Mouse (Mus musculus) Muller cell, postnatal 12 days (primary cell): ENCODE data around the gene Slc2a4.

Experiments
- DNase-seq: peaks from one replicate; pipeline ENCODE4 v3.0.0-alpha.2; 2015; ENCODE audit errors: inconsistent ontology term

The Slc2a4 gene

DNA sequence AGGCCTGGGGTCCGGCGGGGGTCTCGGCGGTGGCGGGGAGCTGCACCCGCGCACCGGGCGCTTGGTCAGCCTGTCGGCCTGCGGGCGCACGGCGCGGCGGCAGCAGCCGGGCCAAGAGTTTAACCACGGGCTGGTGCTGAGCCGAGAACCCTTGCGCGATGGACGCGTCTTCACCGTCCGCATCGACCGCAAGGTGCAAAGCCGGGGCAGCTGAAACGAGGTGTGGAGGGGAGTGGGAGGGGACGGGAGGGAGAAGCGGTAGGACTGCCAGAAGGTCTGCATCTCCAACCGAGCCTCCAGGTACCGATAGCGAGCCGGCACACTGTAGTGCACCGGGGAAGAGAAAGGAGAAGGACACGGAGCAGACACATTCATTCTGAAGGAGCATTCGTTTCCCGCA lies 46.0 kb downstream of the Slc2a4 start:
- peak; percentile 37 for DNase-seq

DNA sequence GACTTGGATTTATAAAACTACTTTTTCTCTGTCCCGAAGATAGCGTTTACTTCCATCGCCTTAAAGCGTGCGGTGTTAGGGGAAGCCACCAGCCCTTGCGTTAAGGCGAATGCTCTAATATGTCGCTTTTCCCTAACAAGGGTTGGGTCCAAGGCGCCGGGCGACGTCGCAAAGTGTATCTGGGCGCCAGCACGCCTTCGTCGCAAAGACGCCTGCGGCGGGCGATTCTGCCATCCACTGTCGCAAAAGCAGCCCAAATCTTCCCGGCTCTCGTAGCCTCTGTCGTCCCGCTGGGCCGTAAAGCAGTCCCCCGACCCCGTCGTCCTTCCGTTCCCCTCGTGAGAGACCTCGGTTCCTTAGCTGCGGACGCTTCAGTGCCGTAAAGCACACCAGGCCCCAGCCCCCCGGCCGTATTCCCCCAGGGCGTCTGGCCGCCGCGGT lies 46.6 kb downstream of the Slc2a4 start:
- DNase-seq = peak; percentile 97

DNA sequence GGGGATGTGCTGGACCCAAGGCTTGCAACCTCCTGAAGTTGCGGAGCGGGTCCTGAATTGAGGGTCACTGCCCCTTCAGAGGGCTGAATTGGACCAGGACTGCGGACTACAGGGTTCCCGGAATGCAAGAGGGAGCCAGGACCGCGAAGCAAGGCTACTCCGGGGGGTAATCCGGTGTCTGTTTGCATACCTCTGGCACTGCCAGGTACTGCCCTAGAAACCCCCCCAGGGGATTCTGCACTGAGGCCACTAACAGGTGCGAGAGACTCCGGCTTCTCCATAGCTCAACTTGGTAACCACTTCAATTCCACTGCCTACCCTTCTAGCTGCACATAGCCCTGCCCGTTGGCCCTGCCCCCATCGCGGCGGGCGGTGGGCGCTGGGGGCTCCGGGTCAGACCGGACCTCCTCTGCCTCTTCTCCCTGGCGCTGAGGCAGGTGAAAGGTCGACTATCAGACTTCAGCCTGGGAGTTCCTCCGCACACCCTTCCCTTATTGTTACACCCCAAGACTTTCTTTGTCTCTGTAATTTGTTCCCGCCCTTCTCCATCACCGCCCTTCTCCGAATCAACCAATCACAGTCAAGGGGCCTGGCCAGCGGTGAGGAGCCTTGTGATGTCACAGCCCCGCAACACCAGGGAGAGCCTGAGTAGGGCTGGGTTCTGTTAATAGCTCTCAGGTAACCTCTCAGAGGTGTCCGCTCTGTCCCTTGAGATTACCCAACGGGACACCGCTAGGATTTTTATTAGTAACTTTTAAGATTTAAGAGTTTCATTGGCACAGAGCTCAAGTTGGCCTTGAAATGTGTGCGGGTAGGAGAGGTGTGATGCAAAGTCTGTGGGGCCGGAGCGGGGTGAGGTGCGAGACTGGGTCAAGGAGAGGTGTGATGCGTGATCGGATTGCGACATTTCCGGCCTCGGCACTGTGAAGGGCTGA lies 47.2 kb downstream of the Slc2a4 start, which contains the start of the genes 2810408A11Rik and Neurl4:
2810408A11Rik (minus strand) TSS at position 517 of the 935 bp plus-strand sequence.
Neurl4 (plus strand) TSS at position 602 of the 935 bp plus-strand sequence.
- DNase-seq = peak; percentile 92

DNA sequence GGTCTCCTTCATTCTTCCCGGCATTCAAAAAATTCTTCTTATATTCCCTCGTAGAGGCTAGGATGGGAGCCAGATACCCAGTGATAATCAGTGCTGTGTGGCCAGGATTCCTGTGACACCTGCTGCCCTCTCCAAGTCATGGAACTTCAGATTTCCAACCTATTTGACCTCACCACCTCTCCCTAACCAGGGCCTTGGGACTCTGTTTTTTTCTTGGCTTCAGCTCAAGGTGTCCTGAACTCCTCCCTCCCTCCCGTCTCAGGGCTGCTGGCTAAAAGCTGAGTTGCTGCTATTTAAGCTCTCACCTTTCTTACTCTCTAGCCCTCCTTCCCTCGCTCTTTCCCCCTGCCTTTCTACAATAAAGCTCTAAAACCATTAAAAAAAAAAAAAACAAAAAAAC lies 48.1 kb downstream of the Slc2a4 start:
- DNase-seq = no peak

DNA sequence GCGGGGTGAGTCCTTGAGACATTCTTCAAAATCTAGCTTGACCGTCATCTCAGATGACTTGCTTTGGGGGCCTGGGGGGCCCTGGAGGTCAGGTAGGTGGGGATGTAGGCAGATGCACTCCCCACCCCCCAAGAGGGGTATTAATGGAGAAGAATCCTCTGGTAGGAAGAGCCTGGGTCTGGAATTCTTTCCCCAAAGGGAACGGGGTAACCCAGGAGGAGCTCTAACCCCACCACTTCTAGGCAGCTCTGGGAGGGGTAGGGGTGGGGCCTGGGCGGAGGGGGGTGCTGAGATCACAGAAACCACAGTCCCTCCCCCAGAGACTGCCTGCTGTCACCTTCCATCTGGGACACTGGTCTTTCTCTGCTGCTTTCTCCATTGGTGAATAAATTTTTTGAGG lies 52.7 kb downstream of the Slc2a4 start, which contains the start of gene Acap1:
Acap1 (minus strand) TSS at position 249 of the 400 bp plus-strand sequence.
- DNase-seq = no peak

DNA sequence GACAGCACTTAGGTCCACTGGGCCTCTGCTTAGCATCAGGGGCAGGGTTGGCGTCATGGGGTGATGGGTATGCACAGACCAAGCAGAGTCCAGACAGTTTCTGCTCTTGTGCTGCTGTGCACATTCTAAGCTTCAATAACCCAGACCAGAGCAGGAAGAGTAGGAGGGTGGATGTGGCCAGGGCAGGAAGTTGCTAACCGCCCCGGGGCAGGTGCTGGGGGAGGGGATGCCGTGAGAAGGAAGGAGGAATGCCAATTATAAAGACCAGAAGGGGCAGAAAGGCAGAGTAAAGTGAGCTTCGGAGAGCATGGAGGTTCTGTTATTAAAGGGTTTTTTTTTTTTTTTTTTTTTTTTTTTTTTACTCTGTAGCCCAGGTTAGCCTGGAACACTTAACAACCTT lies 53.3 kb downstream of the Slc2a4 start:
- DNase-seq = no peak
